Mouse (Mus musculus): Measurements from ENCODE around the gene Gm21834. TPM values are rescaled to one million over a fixed set of nuclear protein-coding genes. Genes with fewer than 3 reads are reported as not detected.

Gene Gm21834
- polyA plus RNA-seq (2017; shearing (Covaris generic)) = not detected

- no peak for ATAC-seq
Observed at GRCm38 (mm10) chr17:57742119-57742518, at the start of gene Gm21834. TSS of gene Gm21834 (minus strand) at chr17:57742219.

GRCm38 (mm10) chr17:57788161-57788799 is 46.3 kb upstream of the Gm21834 start:
- no peak for ATAC-seq

GRCm38 (mm10) chr17:57770904-57771303 is 28.9 kb upstream of the Gm21834 start:
- no peak for ATAC-seq

- no peak for ATAC-seq
Observed at GRCm38 (mm10) chr17:57768622-57769610, 26.9 kb upstream of the Gm21834 start, which contains the start of gene Cntnap5c. TSS of gene Cntnap5c (plus strand) at chr17:57769570.

- ATAC-seq = no peak
Observed at GRCm38 (mm10) chr17:57767306-57767705, 25.3 kb upstream of the Gm21834 start.

- no peak for ATAC-seq
Observed at GRCm38 (mm10) chr17:57758033-57758432, 16.0 kb upstream of the Gm21834 start.

- ATAC-seq = no peak
Observed at GRCm38 (mm10) chr17:57694791-57695190, 47.2 kb downstream of the Gm21834 start.

Other genes with a start within 250 kb of the Gm21834 start
- under 1 TPM in 1 of 3 experiments, not detected in 2; 0.05 TPM for gene Vmn2r120, start 196.7 kb downstream of the Gm21834 start, polyA plus RNA-seq (2017; shearing (Covaris generic))
- gene Cntnap5c, start 27.4 kb upstream of the Gm21834 start, polyA plus RNA-seq (2017; shearing (Covaris generic)) = not detected